Mouse (Mus musculus): ENCODE results near the gene Acsf3. TPM values are rescaled to one million over a fixed set of nuclear protein-coding genes. Genes with fewer than 3 reads are reported as not detected.

Acsf3 gene
- total RNA-seq (2023): 8.6 TPM

DNA sequence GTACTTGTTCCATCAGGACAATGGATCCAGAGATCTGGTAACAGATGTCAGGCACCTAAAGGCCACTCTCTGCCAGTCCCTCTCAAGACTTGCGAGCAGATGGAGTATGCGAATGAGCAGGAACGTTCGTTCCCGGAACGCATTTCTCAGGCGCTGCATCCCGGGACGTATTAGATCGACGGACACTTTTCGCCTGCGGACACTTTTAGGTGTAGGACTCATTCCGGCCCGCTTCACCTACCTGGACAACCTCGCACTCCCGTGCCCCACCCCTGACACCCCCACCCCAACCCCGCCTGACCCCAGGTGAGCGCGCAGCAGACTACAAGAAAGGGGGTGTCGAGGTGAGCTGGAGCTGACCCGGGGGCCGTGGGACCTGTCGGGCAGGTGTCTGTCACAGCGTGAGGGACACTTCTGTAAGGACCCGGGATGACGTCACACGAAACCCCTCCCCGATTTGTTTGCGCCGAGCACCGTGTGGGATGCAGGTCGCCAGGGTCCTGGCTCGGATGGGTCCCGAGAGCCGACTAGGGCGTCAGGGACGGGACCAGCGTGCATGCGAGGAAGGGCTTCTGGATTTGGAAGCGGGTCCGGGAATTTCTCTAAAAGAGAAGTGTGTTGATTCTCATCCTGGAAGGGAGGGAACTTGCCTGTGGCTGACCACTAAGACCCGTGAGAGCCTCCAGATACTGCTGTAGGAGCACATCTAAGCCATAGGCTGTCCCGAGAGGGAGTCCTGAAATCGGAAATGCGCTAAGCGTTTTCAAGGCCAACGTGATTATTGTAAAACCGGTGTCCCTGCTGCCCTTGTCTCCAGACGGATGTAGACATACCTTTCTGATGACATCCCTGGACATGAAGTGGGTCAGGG lies at the start of gene Acsf3:
Gene Acsf3 (plus strand): TSS at position 202 of the 871 bp plus-strand sequence.

DNA sequence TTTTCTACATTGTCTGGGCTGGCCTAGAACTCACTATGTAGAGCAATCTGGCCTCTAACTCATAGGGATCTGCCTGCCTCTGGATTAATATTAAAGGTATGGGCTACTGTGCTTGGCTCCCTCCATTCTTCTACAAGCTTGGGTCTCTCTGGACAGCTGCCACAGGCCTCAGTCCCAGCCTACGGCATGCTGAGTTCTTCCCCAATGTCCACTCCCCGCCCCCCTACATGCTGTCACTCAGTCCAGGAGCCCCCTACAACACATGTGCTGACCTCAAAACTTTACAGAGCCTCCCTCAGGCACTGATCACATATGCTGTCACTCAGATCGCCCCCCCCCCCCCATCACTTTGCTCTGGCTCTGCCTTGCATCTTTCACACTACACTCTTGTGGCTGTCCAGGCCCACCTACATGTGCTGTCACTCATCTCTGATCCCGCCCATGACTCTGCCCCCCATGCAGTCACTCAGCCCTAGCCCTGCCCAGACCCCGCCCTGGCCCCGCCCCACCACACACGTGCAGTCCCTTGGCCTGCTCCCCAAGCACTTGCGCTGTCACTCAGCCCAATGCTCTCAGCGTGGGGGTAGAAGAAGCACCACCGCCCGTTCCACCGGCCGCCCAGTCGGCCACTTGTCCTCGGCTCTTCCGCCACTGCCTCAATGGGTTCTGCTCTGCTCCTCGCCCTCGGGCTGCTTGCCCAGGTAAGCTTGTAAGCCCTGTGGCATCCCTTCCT lies 72.7 kb downstream of the Acsf3 start, which contains the start of gene Cdh15:
Gene Cdh15 (plus strand): TSS at position 138 of the 733 bp plus-strand sequence.

Other genes starting within 250 kb of the Acsf3 start
- 43.8 TPM for gene Piezo1, start 224.2 kb upstream of the Acsf3 start, total RNA-seq (2023)
- 75.3 TPM for gene Cdt1, start 207.5 kb upstream of the Acsf3 start, total RNA-seq (2023)
- 96.5 TPM for gene Aprt, start 198.6 kb upstream of the Acsf3 start, total RNA-seq (2023)
- gene Galns, start 164.0 kb upstream of the Acsf3 start, total RNA-seq (2023): 13.4 TPM
- 42.0 TPM for gene Trappc2l, start 163.8 kb upstream of the Acsf3 start, total RNA-seq (2023)
- not detected for gene Pabpn1l, start 152.7 kb upstream of the Acsf3 start, total RNA-seq (2023)
- gene Cbfa2t3, start 76.4 kb upstream of the Acsf3 start, total RNA-seq (2023): 6.0 TPM
- gene Cdh15, start 72.5 kb downstream of the Acsf3 start, total RNA-seq (2023): not detected

All from CD8-positive naive resting alpha-beta T cell, adult 57 days (primary cell).